16 mouse cellular contexts compared by ENCODE assay signal in genomic region chr19:10692361-10692760, GRCm38 (mm10). TPM values are rescaled to one million over a fixed set of nuclear protein-coding genes. Genes with fewer than 3 reads are reported as not detected.
DNase-seq lines count a peak whose midpoint lies in the region; ATAC-seq and TF ChIP-seq lines count a peak whose summit lies in the region.
"Had no signal": no experiment of that assay in that cellular context is flagged by ENCODE, and none has a peak within 500 bp of the region (broad histone marks: within the 10 kb centered on the region; RNA-seq: fewer than 3 reads in every experiment).

No protein-coding gene starts in this region.

- no peaks in the 10 kb centered on the region for H3K36me3 ChIP-seq in kidney, postnatal 0 days (ENCODE audit: insufficient read depth, low read length)
- 0 out of 2 replicates have a peak, but pooled peaks cover 3% of the 10 kb centered on the region for H3K36me3 ChIP-seq in kidney, embryonic 15.5 days
- no peaks in the 10 kb centered on the region for H3K36me3 ChIP-seq in embryonic facial prominence, embryonic 15.5 days
- no peaks in the 10 kb centered on the region for H3K36me3 ChIP-seq in small intestine, adult 2 months (ENCODE audit: control insufficient read depth, insufficient read depth, low read length)
- no peaks in the 10 kb centered on the region for H3K36me3 ChIP-seq in neural tube, embryonic 15.5 days
- H3K36me3 ChIP-seq: midbrain, embryonic 15.5 days; neural tube, embryonic 12.5 days had no signal

- no peak for TF ChIP-seq POLR2A in small intestine, adult 2 months (IDR thresholded peaks at IDR 0.05; ENCODE audit: low read depth, low read length)

- 0 out of 2 replicates have a peak overlapping the region, but pooled peaks have one; percentile 92 for H3K27ac ChIP-seq in kidney, postnatal 0 days
- H3K27ac ChIP-seq in kidney, embryonic 15.5 days: no peak overlapping the region
- H3K27ac ChIP-seq in embryonic facial prominence, embryonic 15.5 days (replicated peaks): peak overlapping the region; percentile 55; the same call in 1 of the 2 replicates
- peak overlapping the region; percentile 36 for H3K27ac ChIP-seq in small intestine, adult 2 months (ENCODE audit: insufficient read depth, low read depth, low read length)
- no peak overlapping the region for H3K27ac ChIP-seq in neural tube, embryonic 15.5 days (replicated peaks)
- H3K27ac ChIP-seq: hindbrain, embryonic 14.5 days; midbrain, embryonic 15.5 days; neural tube, embryonic 12.5 days had no signal

- H3K4me3 ChIP-seq in kidney, postnatal 0 days (replicated peaks; ENCODE audit: low read depth, low read length): no peak overlapping the region
- H3K4me3 ChIP-seq in kidney, embryonic 15.5 days (replicated peaks): no peak overlapping the region
- H3K4me3 ChIP-seq in embryonic facial prominence, embryonic 15.5 days (replicated peaks): no peak overlapping the region
- H3K4me3 ChIP-seq in small intestine, adult 2 months (ENCODE audit: low read depth, low read length): no peak overlapping the region
- H3K4me3 ChIP-seq in neural tube, embryonic 15.5 days (replicated peaks): no peak overlapping the region
- H3K4me3 ChIP-seq: midbrain, embryonic 15.5 days; neural tube, embryonic 12.5 days had no signal

- ATAC-seq in kidney, postnatal 0 days (replicated peaks; ENCODE audit: low FRiP score, low read depth): no peak
- ATAC-seq in kidney, embryonic 15.5 days (replicated peaks; ENCODE audit: low FRiP score): no peak
- no peak for ATAC-seq in embryonic facial prominence, embryonic 15.5 days (ENCODE audit: insufficient number of reproducible peaks, low FRiP score, low TSS enrichment, low read depth)
- no peak for ATAC-seq in neural tube, embryonic 15.5 days (ENCODE audit: low FRiP score)
- ATAC-seq: midbrain, embryonic 15.5 days had no signal

- H3K27me3 ChIP-seq in kidney, postnatal 0 days (ENCODE audit: insufficient read depth, low read length): no peaks in the 10 kb centered on the region
- H3K27me3 ChIP-seq in kidney, embryonic 15.5 days: no peaks in the 10 kb centered on the region
- no peaks in the 10 kb centered on the region for H3K27me3 ChIP-seq in embryonic facial prominence, embryonic 15.5 days
- H3K27me3 ChIP-seq in small intestine, adult 2 months (ENCODE audit: control insufficient read depth, insufficient read depth, low read length): no peaks in the 10 kb centered on the region
- no peaks in the 10 kb centered on the region for H3K27me3 ChIP-seq in neural tube, embryonic 15.5 days (replicated peaks)
- H3K27me3 ChIP-seq: midbrain, embryonic 15.5 days; neural tube, embryonic 12.5 days had no signal

- H3K4me1 ChIP-seq in kidney, postnatal 0 days (replicated peaks; ENCODE audit: insufficient read depth, low read length): peaks cover 39% of the 10 kb centered on the region
- peaks cover 47% of the 10 kb centered on the region for H3K4me1 ChIP-seq in kidney, embryonic 15.5 days
- H3K4me1 ChIP-seq in embryonic facial prominence, embryonic 15.5 days: peaks cover 56% of the 10 kb centered on the region
- peaks cover 30% of the 10 kb centered on the region for H3K4me1 ChIP-seq in small intestine, adult 2 months (ENCODE audit: control insufficient read depth, insufficient read depth, insufficient read length, low read length)
- H3K4me1 ChIP-seq in neural tube, embryonic 15.5 days: peaks cover 58% of the 10 kb centered on the region

- H3K9me3 ChIP-seq in kidney, postnatal 0 days (replicated peaks; ENCODE audit: low read length): no peaks in the 10 kb centered on the region
- no peaks in the 10 kb centered on the region for H3K9me3 ChIP-seq in kidney, embryonic 15.5 days (replicated peaks)
- no peaks in the 10 kb centered on the region for H3K9me3 ChIP-seq in embryonic facial prominence, embryonic 15.5 days (replicated peaks)
- H3K9me3 ChIP-seq in neural tube, embryonic 15.5 days (replicated peaks): no peaks in the 10 kb centered on the region
- H3K9me3 ChIP-seq: midbrain, embryonic 15.5 days; neural tube, embryonic 12.5 days had no signal

- 85% methylated on average over 4 of the region's 4 CpGs for WGBS in kidney, postnatal 0 days
- 93% methylated on average over 4 of the region's 4 CpGs for whole genome bisulfite sequencing in kidney, embryonic 15.5 days
- 81% methylated on average over 4 of the region's 4 CpGs for WGBS in embryonic facial prominence, embryonic 15.5 days
- 31% methylated on average over 4 of the region's 4 CpGs for WGBS in small intestine, adult 2 months
- 92% methylated on average over 4 of the region's 4 CpGs for WGBS in neural tube, embryonic 15.5 days

- H3K9ac ChIP-seq in kidney, postnatal 0 days (ENCODE audit: low read depth, low read length): no peak overlapping the region
- H3K9ac ChIP-seq in kidney, embryonic 15.5 days: no peak overlapping the region
- H3K9ac ChIP-seq in embryonic facial prominence, embryonic 15.5 days: no peak overlapping the region
- H3K9ac ChIP-seq in neural tube, embryonic 15.5 days (replicated peaks): no peak overlapping the region
- H3K9ac ChIP-seq: midbrain, embryonic 15.5 days; neural tube, embryonic 12.5 days had no signal

- TF ChIP-seq CTCF in kidney, postnatal 0 days (IDR thresholded peaks at IDR 0.05; ENCODE audit: low read depth): no peak
- TF ChIP-seq CTCF in small intestine, adult 2 months (IDR thresholded peaks at IDR 0.05; ENCODE audit: extremely low read depth, insufficient read length, insufficient replicate concordance, low read depth, low read length): no peak

- no peak overlapping the region for H3K4me2 ChIP-seq in kidney, postnatal 0 days (ENCODE audit: low read length)
- H3K4me2 ChIP-seq in kidney, embryonic 15.5 days: no peak overlapping the region
- no peak overlapping the region for H3K4me2 ChIP-seq in embryonic facial prominence, embryonic 15.5 days (replicated peaks)
- no peak overlapping the region for H3K4me2 ChIP-seq in neural tube, embryonic 15.5 days
- H3K4me2 ChIP-seq: hindbrain, embryonic 14.5 days; midbrain, embryonic 15.5 days; neural tube, embryonic 12.5 days had no signal

- DNase-seq in adrenal gland, adult 8-10 months: peak; percentile 24
- DNase-seq in adrenal gland, postnatal 10 days: no peak
- DNase-seq in kidney, postnatal 0 days (ENCODE audit: low spot score): no peak
- DNase-seq in right cerebral cortex, postnatal 4 days: no peak
- DNase-seq: lung, postnatal 10 days had no signal

RNA-seq across cellular contexts. Expression of gene Vps37c, which starts 3.8 kb away (rescaled TPM):
- 10 to 100 TPM; 24.3 to 40.8 (median 25.3) TPM for total RNA-seq in adrenal gland, adult 8-10 months (2022)
- 10 to 100 TPM; 18.9 to 21.5 TPM for total RNA-seq in adrenal gland, postnatal 10 days (2021)
- 32.1 and 35.5 TPM in 2 replicates for polyA plus RNA-seq in kidney, postnatal 0 days (2015; fragmentation: Nextera tagmentation; extraction: Ambion mirVana)
- 29.7 and 31.7 TPM in 2 replicates for polyA plus RNA-seq in kidney, embryonic 15.5 days (2015; fragmentation: Nextera tagmentation; extraction: Ambion mirVana)
- polyA plus RNA-seq in embryonic facial prominence, embryonic 15.5 days (2015; fragmentation: Nextera tagmentation; extraction: Ambion mirVana): 43.0 and 47.0 TPM in 2 replicates
- polyA plus RNA-seq in small intestine, adult 2 months (2012; rRNA removed): 20.2 and 37.6 TPM in 2 replicates
- polyA plus RNA-seq in neural tube, embryonic 15.5 days (2015; fragmentation: Nextera tagmentation; extraction: Ambion mirVana): 28.7 and 30.3 TPM in 2 replicates

RNA-seq across cellular contexts. Expression of gene Pga5, which starts 14.5 kb away (rescaled TPM):
- not detected for total RNA-seq in adrenal gland, adult 8-10 months (2022)
- total RNA-seq in adrenal gland, postnatal 10 days (2021): not detected
- 0.43 and 0.70 TPM in 2 replicates for polyA plus RNA-seq in kidney, postnatal 0 days (2015; fragmentation: Nextera tagmentation; extraction: Ambion mirVana)
- not detected in 2 replicates for polyA plus RNA-seq in kidney, embryonic 15.5 days (2015; fragmentation: Nextera tagmentation; extraction: Ambion mirVana)
- polyA plus RNA-seq in embryonic facial prominence, embryonic 15.5 days (2015; fragmentation: Nextera tagmentation; extraction: Ambion mirVana): not detected in 2 replicates
- 1.1 TPM in 1 of 2 replicates, not detected in the other for polyA plus RNA-seq in small intestine, adult 2 months (2012; rRNA removed)
- polyA plus RNA-seq in neural tube, embryonic 15.5 days (2015; fragmentation: Nextera tagmentation; extraction: Ambion mirVana): not detected in 2 replicates
- total RNA-seq: gastrocnemius, postnatal 4 days; left cerebral cortex, postnatal 36 days had no signal
- polyA plus RNA-seq: heart, postnatal 0 days; hindbrain, embryonic 14.5 days; midbrain, embryonic 15.5 days; neural tube, embryonic 12.5 days had no signal

RNA-seq across cellular contexts. Expression of gene Cd5, which starts 46.4 kb away (rescaled TPM):
- under 1 TPM in 2 of 4 experiments, not detected in 2; 0.12 to 0.27 TPM for total RNA-seq in adrenal gland, adult 8-10 months (2022)
- total RNA-seq in adrenal gland, postnatal 10 days (2021): 1 to 10 TPM; 2.5 to 2.8 TPM
- polyA plus RNA-seq in kidney, postnatal 0 days (2015; fragmentation: Nextera tagmentation; extraction: Ambion mirVana): 0.11 and 0.23 TPM in 2 replicates
- polyA plus RNA-seq in kidney, embryonic 15.5 days (2015; fragmentation: Nextera tagmentation; extraction: Ambion mirVana): 0.34 and 0.82 TPM in 2 replicates
- 0.81 and 1.3 TPM in 2 replicates for polyA plus RNA-seq in embryonic facial prominence, embryonic 15.5 days (2015; fragmentation: Nextera tagmentation; extraction: Ambion mirVana)
- polyA plus RNA-seq in small intestine, adult 2 months (2012; rRNA removed): 2.2 and 2.6 TPM in 2 replicates
- polyA plus RNA-seq in neural tube, embryonic 15.5 days (2015; fragmentation: Nextera tagmentation; extraction: Ambion mirVana): 0.08 and 1.3 TPM in 2 replicates
- total RNA-seq: ES-E14; left cerebral cortex, postnatal 36 days had no signal

RNA-seq across cellular contexts. Expression of gene Vwce, which starts 58.3 kb away (rescaled TPM):
- total RNA-seq in adrenal gland, adult 8-10 months (2022): 1 to 10 TPM in 1 of 4 experiments, under 1 TPM in 2, not detected in 1; 0.06 to 1.7 (median 0.59) TPM
- total RNA-seq in adrenal gland, postnatal 10 days (2021): 1 to 10 TPM; 1.9 to 3.2 TPM
- 2.7 and 3.0 TPM in 2 replicates for polyA plus RNA-seq in kidney, postnatal 0 days (2015; fragmentation: Nextera tagmentation; extraction: Ambion mirVana)
- 3.0 and 3.2 TPM in 2 replicates for polyA plus RNA-seq in kidney, embryonic 15.5 days (2015; fragmentation: Nextera tagmentation; extraction: Ambion mirVana)
- polyA plus RNA-seq in embryonic facial prominence, embryonic 15.5 days (2015; fragmentation: Nextera tagmentation; extraction: Ambion mirVana): 2.1 and 2.6 TPM in 2 replicates
- 5.5 and 11.3 TPM in 2 replicates for polyA plus RNA-seq in small intestine, adult 2 months (2012; rRNA removed)
- polyA plus RNA-seq in neural tube, embryonic 15.5 days (2015; fragmentation: Nextera tagmentation; extraction: Ambion mirVana): 1.7 and 2.4 TPM in 2 replicates

Comparison
In these comparisons a context has a peak if more than half of its experiments do, and no peak if none do; other contexts are left out.
1. H3K27ac ChIP-seq: peak in kidney, postnatal 0 days (single experiment), embryonic facial prominence, embryonic 15.5 days (single experiment) and small intestine, adult 2 months (single experiment); none in kidney, embryonic 15.5 days (single experiment) and neural tube, embryonic 15.5 days (single experiment).